In the genomic region with DNA sequence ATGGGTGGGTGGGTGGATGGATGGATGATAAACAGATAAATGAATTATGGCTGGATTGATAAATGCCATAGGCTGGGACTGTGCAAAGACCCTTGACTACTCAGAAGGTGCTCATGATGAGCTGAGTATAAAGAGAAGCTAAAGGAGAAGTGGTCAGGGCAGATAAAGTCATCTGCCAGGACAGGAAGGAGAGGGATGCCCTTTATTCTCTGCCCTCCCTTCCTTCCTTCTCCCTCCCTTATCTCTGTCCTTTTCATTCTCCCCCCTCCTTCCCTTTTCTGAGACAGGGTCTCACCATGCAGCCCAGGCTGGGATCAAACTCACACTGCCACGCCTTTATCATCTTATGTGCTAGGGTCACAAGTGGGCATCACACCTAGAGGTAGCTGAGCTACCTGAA, we compare ENCODE assay signal across 32 mouse cellular contexts. TPM values are rescaled to one million over a fixed set of nuclear protein-coding genes. Genes with fewer than 3 reads are reported as not detected.
A peak's percentile ranks its signal among the peaks of the same experiment; 100 is the strongest.
DNase-seq lines count a peak whose midpoint lies in the region; ATAC-seq and TF ChIP-seq lines count a peak whose summit lies in the region.
"Had no signal": no experiment of that assay in that cellular context is flagged by ENCODE, and none has a peak within 500 bp of the region (broad histone marks: within the 10 kb centered on the region; RNA-seq: fewer than 3 reads in every experiment).

No protein-coding gene starts in this region.

- H3K4me2 ChIP-seq in lung, postnatal 0 days (replicated peaks; ENCODE audit: low read depth, low read length), result no peak overlapping the region
- no peak overlapping the region for H3K4me2 ChIP-seq in midbrain, embryonic 11.5 days
- H3K4me2 ChIP-seq: embryonic facial prominence, embryonic 13.5 days; heart, embryonic 13.5 days; hindbrain, embryonic 14.5 days; liver, embryonic 15.5 days; neural tube, embryonic 15.5 days had no signal

- TF ChIP-seq CTCF in lung, postnatal 0 days (IDR thresholded peaks at IDR 0.05), result no peak
- TF ChIP-seq CTCF in bone marrow macrophage, adult 2 months (IDR thresholded peaks at IDR 0.05; ENCODE audit: low read depth, low read length), result no peak

- no peaks in the 10 kb centered on the region for H3K36me3 ChIP-seq in lung, postnatal 0 days (ENCODE audit: insufficient read depth, low read length)
- H3K36me3 ChIP-seq in midbrain, embryonic 11.5 days (ENCODE audit: control insufficient read depth, insufficient read depth, low read length), result no peaks in the 10 kb centered on the region
- no peaks in the 10 kb centered on the region for H3K36me3 ChIP-seq in heart, embryonic 10.5 days
- H3K36me3 ChIP-seq: embryonic facial prominence, embryonic 13.5 days; heart, embryonic 13.5 days; liver, embryonic 15.5 days; neural tube, embryonic 15.5 days had no signal

- H3K27me3 ChIP-seq in lung, postnatal 0 days (replicated peaks; ENCODE audit: insufficient read depth, low read length), result no peaks in the 10 kb centered on the region
- no peaks in the 10 kb centered on the region for H3K27me3 ChIP-seq in midbrain, embryonic 11.5 days (ENCODE audit: control insufficient read depth, insufficient read depth, low read length)
- H3K27me3 ChIP-seq in heart, embryonic 10.5 days (ENCODE audit: insufficient read depth, poor library complexity, severe bottlenecking), result no peaks in the 10 kb centered on the region
- H3K27me3 ChIP-seq: CH12.LX; embryonic facial prominence, embryonic 13.5 days; heart, embryonic 13.5 days; liver, embryonic 15.5 days; neural tube, embryonic 15.5 days; Patski had no signal

- TF ChIP-seq EP300 in lung, postnatal 0 days (IDR thresholded peaks at IDR 0.05), result no peak

- ATAC-seq in lung, postnatal 0 days, result 0 out of 2 replicates have a peak, but pooled peaks have one; percentile 3
- ATAC-seq in megakaryocyte, adult 5-6 weeks (ENCODE audit: poor library complexity, severe bottlenecking), result peak; percentile 68
- ATAC-seq in midbrain, embryonic 11.5 days (ENCODE audit: low FRiP score), result no peak
- ATAC-seq: forebrain, postnatal 0 days; Patski had no signal

- TF ChIP-seq POLR2A in bone marrow macrophage, adult 2 months (IDR thresholded peaks at IDR 0.05; ENCODE audit: borderline replicate concordance, low read depth, low read length), result no peak

- no peaks in the 10 kb centered on the region for H3K9me3 ChIP-seq in lung, postnatal 0 days (ENCODE audit: low read length)
- no peaks in the 10 kb centered on the region for H3K9me3 ChIP-seq in midbrain, embryonic 11.5 days (ENCODE audit: control insufficient read depth, low read length)
- H3K9me3 ChIP-seq in heart, embryonic 10.5 days, result no peaks in the 10 kb centered on the region
- H3K9me3 ChIP-seq: embryonic facial prominence, embryonic 13.5 days; heart, embryonic 13.5 days; liver, embryonic 15.5 days; neural tube, embryonic 15.5 days had no signal

- no peak overlapping the region for H3K4me3 ChIP-seq in lung, postnatal 0 days (ENCODE audit: low read depth, low read length)
- no peak overlapping the region for H3K4me3 ChIP-seq in bone marrow macrophage, adult 2 months (ENCODE audit: insufficient read depth, low read length)
- H3K4me3 ChIP-seq in midbrain, embryonic 11.5 days (ENCODE audit: low read depth, low read length), result no peak overlapping the region
- H3K4me3 ChIP-seq in heart, embryonic 10.5 days, result no peak overlapping the region
- H3K4me3 ChIP-seq: embryonic facial prominence, embryonic 13.5 days; erythroblast, embryonic 14.5 days; heart, embryonic 13.5 days; liver, embryonic 15.5 days; neural tube, embryonic 15.5 days had no signal

- WGBS in lung, postnatal 0 days, result 50% methylated on average over 1 of the region's 1 CpGs
- 67% methylated on average over 1 of the region's 1 CpGs for WGBS in midbrain, embryonic 11.5 days
- 64% methylated on average over 1 of the region's 1 CpGs for WGBS in heart, embryonic 10.5 days

- no peak for DNase-seq in lung, postnatal 0 days (ENCODE audit: low spot score)
- no peak for DNase-seq in lung, postnatal 25 days (ENCODE audit: low spot score)
- no peak for DNase-seq in kidney, postnatal 4 days
- DNase-seq in midbrain, embryonic 11.5 days (ENCODE audit: low spot score, missing footprints), result no peak
- no peak for DNase-seq in heart, embryonic 10.5 days (ENCODE audit: low spot score)
- DNase-seq: adrenal gland, postnatal 14 days; cerebellum, adult 2 months; cerebellum, postnatal 25 days; embryo, embryonic 11 days; forebrain, postnatal 0 days; gastrocnemius, postnatal 14 days; heart, postnatal 10 days; kidney, adult 11 months; midbrain, embryonic 14.5 days; retina, postnatal 1 day; right cerebral cortex, postnatal 25 days; thymus, postnatal 14 days had no signal

- H3K27ac ChIP-seq in lung, postnatal 0 days (ENCODE audit: low read length), result no peak overlapping the region
- H3K27ac ChIP-seq in bone marrow macrophage, adult 2 months (ENCODE audit: insufficient read depth, low read depth, low read length), result peak overlapping the region; percentile 98
- H3K27ac ChIP-seq in midbrain, embryonic 11.5 days (ENCODE audit: low read depth, low read length), result no peak overlapping the region
- no peak overlapping the region for H3K27ac ChIP-seq in heart, embryonic 10.5 days
- H3K27ac ChIP-seq: embryonic facial prominence, embryonic 13.5 days; heart, embryonic 13.5 days; hindbrain, embryonic 14.5 days; liver, embryonic 15.5 days had no signal

- H3K9ac ChIP-seq in lung, postnatal 0 days (replicated peaks; ENCODE audit: low read depth), result no peak overlapping the region
- H3K9ac ChIP-seq in midbrain, embryonic 11.5 days (ENCODE audit: low read length), result no peak overlapping the region
- H3K9ac ChIP-seq: embryonic facial prominence, embryonic 13.5 days; forebrain, postnatal 0 days; heart, embryonic 13.5 days; hindbrain, embryonic 14.5 days; liver, embryonic 15.5 days; neural tube, embryonic 15.5 days had no signal

- 0 out of 2 replicates have a peak, but pooled peaks cover 2% of the 10 kb centered on the region for H3K4me1 ChIP-seq in lung, postnatal 0 days (ENCODE audit: insufficient read depth, low read depth, low read length)
- H3K4me1 ChIP-seq in bone marrow macrophage, adult 2 months (ENCODE audit: control insufficient read depth, insufficient read depth, low read length), result peaks cover 43% of the 10 kb centered on the region
- no peaks in the 10 kb centered on the region for H3K4me1 ChIP-seq in midbrain, embryonic 11.5 days (ENCODE audit: control insufficient read depth, insufficient read depth, low read length)
- no peaks in the 10 kb centered on the region for H3K4me1 ChIP-seq in heart, embryonic 10.5 days
- H3K4me1 ChIP-seq: embryonic facial prominence, embryonic 13.5 days; liver, embryonic 15.5 days; neural tube, embryonic 15.5 days had no signal

RNA-seq across cellular contexts. Expression of a gene that starts 34.2 kb away (rescaled TPM):
- polyA plus RNA-seq in lung, postnatal 0 days (2015; fragmentation: Nextera tagmentation; extraction: Ambion mirVana), result 9.5 and 12.3 TPM in 2 replicates
- polyA plus RNA-seq in bone marrow macrophage, adult 2 months (2012; ENCODE audit: insufficient read depth, insufficient read length, missing spikeins), result 4.6 and 7.3 TPM in 2 replicates
- 1.4 and 1.9 TPM in 2 replicates for total RNA-seq in megakaryocyte, adult 5-6 weeks (2015)
- total RNA-seq in megakaryocyte, adult 5-6 weeks (2017), result 0.51 and 0.77 TPM in 2 replicates
- 0.25 and 0.62 TPM in 2 replicates for polyA plus RNA-seq in midbrain, embryonic 11.5 days (2014; fragmentation: Nextera tagmentation; extraction: Ambion mirVana)
- 1.2 and 2.5 TPM in 2 replicates for polyA plus RNA-seq in heart, embryonic 10.5 days (2016; fragmentation: Nextera tagmentation; extraction: Ambion mirVana)
- total RNA-seq: CH12.LX; heart, adult 18-20 months; hematopoietic stem cell, adult 5-6 weeks; megakaryocyte-erythroid progenitor cell, adult 5-6 weeks had no signal
- polyA plus RNA-seq: C2C12; erythroblast, embryonic 14.5 days had no signal

RNA-seq across cellular contexts. Expression of a gene that starts 34.5 kb away (rescaled TPM):
- polyA plus RNA-seq in lung, postnatal 0 days (2015; fragmentation: Nextera tagmentation; extraction: Ambion mirVana), result 168 and 206 TPM in 2 replicates
- polyA plus RNA-seq in bone marrow macrophage, adult 2 months (2012; ENCODE audit: insufficient read depth, insufficient read length, missing spikeins), result 1,886 and 2,039 TPM in 2 replicates
- 1,077 and 1,092 TPM in 2 replicates for total RNA-seq in megakaryocyte, adult 5-6 weeks (2015)
- total RNA-seq in megakaryocyte, adult 5-6 weeks (2017), result 807 and 874 TPM in 2 replicates
- 11.3 and 12.6 TPM in 2 replicates for polyA plus RNA-seq in midbrain, embryonic 11.5 days (2014; fragmentation: Nextera tagmentation; extraction: Ambion mirVana)
- 24.3 and 26.4 TPM in 2 replicates for polyA plus RNA-seq in heart, embryonic 10.5 days (2016; fragmentation: Nextera tagmentation; extraction: Ambion mirVana)

RNA-seq across cellular contexts. Expression of a gene that starts 34.5 kb away (rescaled TPM):
- 53.8 and 57.9 TPM in 2 replicates for polyA plus RNA-seq in lung, postnatal 0 days (2015; fragmentation: Nextera tagmentation; extraction: Ambion mirVana)
- 29.2 and 32.1 TPM in 2 replicates for polyA plus RNA-seq in bone marrow macrophage, adult 2 months (2012; ENCODE audit: insufficient read depth, insufficient read length, missing spikeins)
- 4.3 and 7.3 TPM in 2 replicates for total RNA-seq in megakaryocyte, adult 5-6 weeks (2015)
- total RNA-seq in megakaryocyte, adult 5-6 weeks (2017), result 4.7 and 6.1 TPM in 2 replicates
- polyA plus RNA-seq in midbrain, embryonic 11.5 days (2014; fragmentation: Nextera tagmentation; extraction: Ambion mirVana), result 10.2 and 13.1 TPM in 2 replicates
- polyA plus RNA-seq in heart, embryonic 10.5 days (2016; fragmentation: Nextera tagmentation; extraction: Ambion mirVana), result 16.6 and 40.3 TPM in 2 replicates

RNA-seq across cellular contexts. Expression of a gene that starts 43.5 kb away (rescaled TPM):
- polyA plus RNA-seq in lung, postnatal 0 days (2015; fragmentation: Nextera tagmentation; extraction: Ambion mirVana), result 1.2 and 1.8 TPM in 2 replicates
- polyA plus RNA-seq in bone marrow macrophage, adult 2 months (2012; ENCODE audit: insufficient read depth, insufficient read length, missing spikeins), result not detected in 2 replicates
- not detected in 2 replicates for total RNA-seq in megakaryocyte, adult 5-6 weeks (2015)
- 0.51 TPM in 1 of 2 replicates, not detected in the other for total RNA-seq in megakaryocyte, adult 5-6 weeks (2017)
- 5.4 and 6.2 TPM in 2 replicates for polyA plus RNA-seq in midbrain, embryonic 11.5 days (2014; fragmentation: Nextera tagmentation; extraction: Ambion mirVana)
- 0.22 and 1.5 TPM in 2 replicates for polyA plus RNA-seq in heart, embryonic 10.5 days (2016; fragmentation: Nextera tagmentation; extraction: Ambion mirVana)
- total RNA-seq: CH12.LX; ES-E14; megakaryocyte-erythroid progenitor cell, adult 5-6 weeks had no signal
- polyA plus RNA-seq: C2C12; erythroblast, embryonic 14.5 days; Patski had no signal

RNA-seq across cellular contexts. Expression of a gene that starts 49.2 kb away (rescaled TPM):
- 175 and 211 TPM in 2 replicates for polyA plus RNA-seq in lung, postnatal 0 days (2015; fragmentation: Nextera tagmentation; extraction: Ambion mirVana)
- polyA plus RNA-seq in bone marrow macrophage, adult 2 months (2012; ENCODE audit: insufficient read depth, insufficient read length, missing spikeins), result not detected in 2 replicates
- total RNA-seq in megakaryocyte, adult 5-6 weeks (2015), result 0.46 TPM in 1 of 2 replicates, not detected in the other
- total RNA-seq in megakaryocyte, adult 5-6 weeks (2017), result not detected in 2 replicates
- polyA plus RNA-seq in midbrain, embryonic 11.5 days (2014; fragmentation: Nextera tagmentation; extraction: Ambion mirVana), result 4.8 and 5.4 TPM in 2 replicates
- polyA plus RNA-seq in heart, embryonic 10.5 days (2016; fragmentation: Nextera tagmentation; extraction: Ambion mirVana), result 167 and 365 TPM in 2 replicates
- total RNA-seq: CH12.LX; ES-E14; megakaryocyte-erythroid progenitor cell, adult 5-6 weeks had no signal
- polyA plus RNA-seq: Patski had no signal
